Mouse (Mus musculus): ENCODE results near the gene Hkdc1. TPM values are rescaled to one million over a fixed set of nuclear protein-coding genes. Genes with fewer than 3 reads are reported as not detected.

The Hkdc1 gene
- polyA plus RNA-seq, 1 experiment from 2014 or later, result 4.4 TPM

DNA sequence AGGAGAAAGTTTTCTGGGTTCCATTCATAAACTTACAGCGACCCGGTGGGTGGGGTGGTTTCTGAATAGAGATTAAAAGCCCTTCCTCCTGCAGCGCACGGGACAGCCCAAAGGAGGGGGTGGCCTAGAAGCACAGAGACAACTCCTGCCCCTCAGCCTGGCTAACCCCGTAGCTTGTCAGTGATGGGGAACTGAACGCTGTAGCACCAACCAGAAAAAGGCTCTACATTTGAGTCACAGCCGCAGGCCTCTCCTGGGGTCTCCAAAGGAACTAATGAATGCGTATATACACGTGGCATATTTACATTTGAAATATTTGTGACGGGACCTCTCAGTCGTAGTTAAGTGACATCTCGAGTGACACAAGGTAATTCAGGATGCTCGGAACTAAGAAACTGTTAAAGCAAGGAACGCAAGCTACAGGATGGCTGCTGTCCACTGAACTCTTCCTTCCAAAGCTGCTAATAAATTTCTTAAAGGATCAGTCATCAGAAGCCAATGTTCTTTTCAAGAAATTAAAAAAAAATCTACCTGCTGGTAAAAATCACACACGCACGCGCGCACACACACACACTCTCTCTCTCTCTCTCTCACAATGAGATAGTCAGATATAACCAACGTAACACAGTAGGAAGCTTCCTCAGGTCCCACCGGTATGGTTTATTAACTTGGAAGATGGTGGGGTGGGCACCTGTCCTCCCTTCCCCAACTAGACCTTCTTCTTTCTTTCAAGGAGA is 87.4 kb downstream of the Hkdc1 start:
- H3K4me2 ChIP-seq (ENCODE audit: low read depth, low read length), result no peak overlapping the region
- H3K36me3 ChIP-seq (ENCODE audit: control insufficient read depth, insufficient read depth, low read length), result no peaks in the 10 kb centered on the region
- H3K9ac ChIP-seq (ENCODE audit: low read length), result no peak overlapping the region
- WGBS, result 53% methylated on average over 20 of the region's 20 CpGs
- no peak overlapping the region for H3K27ac ChIP-seq (ENCODE audit: low read length)
- no peaks in the 10 kb centered on the region for H3K9me3 ChIP-seq (ENCODE audit: control insufficient read depth, low read length)
- no peak for ATAC-seq (ENCODE audit: low read depth)
- H3K4me3 ChIP-seq (ENCODE audit: low read length), result no peak overlapping the region
- peaks cover 36% of the 10 kb centered on the region for H3K4me1 ChIP-seq (replicated peaks; ENCODE audit: control insufficient read depth, insufficient read depth, low read length)
- H3K27me3 ChIP-seq (ENCODE audit: control insufficient read depth, insufficient read depth, low read depth, low read length), result no peaks in the 10 kb centered on the region

DNA sequence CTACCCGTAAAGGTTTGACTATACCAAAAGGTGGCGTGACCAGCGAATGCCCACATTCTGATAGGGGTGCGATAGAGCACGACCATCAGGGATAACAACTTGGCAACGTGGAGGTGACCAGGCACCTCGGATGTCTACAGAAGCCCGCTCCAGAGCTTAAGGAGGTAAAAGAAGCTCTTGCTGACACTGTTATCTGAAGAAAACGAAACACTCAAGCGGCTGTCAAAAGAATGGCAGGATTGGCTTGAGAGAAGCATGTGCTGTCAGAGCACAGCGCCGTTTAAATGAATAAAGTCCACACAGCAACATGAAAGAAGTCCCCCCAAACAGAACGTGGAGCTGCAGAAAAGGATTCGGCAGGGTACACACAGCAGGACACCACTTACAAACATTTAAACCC is 89.0 kb downstream of the Hkdc1 start:
- WGBS, result 61% methylated on average over 14 of the region's 14 CpGs
- H3K27me3 ChIP-seq (ENCODE audit: control insufficient read depth, insufficient read depth, low read depth, low read length), result no peaks in the 10 kb centered on the region
- ATAC-seq (ENCODE audit: low read depth), result no peak
- no peaks in the 10 kb centered on the region for H3K36me3 ChIP-seq (ENCODE audit: control insufficient read depth, insufficient read depth, low read length)
- H3K9me3 ChIP-seq (ENCODE audit: control insufficient read depth, low read length), result no peaks in the 10 kb centered on the region
- no peak overlapping the region for H3K27ac ChIP-seq (ENCODE audit: low read length)
- no peak overlapping the region for H3K9ac ChIP-seq (ENCODE audit: low read length)
- peaks cover 23% of the 10 kb centered on the region for H3K4me1 ChIP-seq (replicated peaks; ENCODE audit: control insufficient read depth, insufficient read depth, low read length)
- no peak overlapping the region for H3K4me2 ChIP-seq (ENCODE audit: low read depth, low read length)
- no peak overlapping the region for H3K4me3 ChIP-seq (ENCODE audit: low read length)

Other genes starting within 250 kb of the Hkdc1 start
- gene Tspan15, start 191.2 kb downstream of the Hkdc1 start, polyA plus RNA-seq (2015; fragmentation: Nextera tagmentation; extraction: Ambion mirVana), result 96.1 and 116 TPM in 2 replicates
- gene Tacr2, start 170.1 kb downstream of the Hkdc1 start, polyA plus RNA-seq (2015; fragmentation: Nextera tagmentation; extraction: Ambion mirVana), result 0.72 and 0.87 TPM in 2 replicates
- gene Hk1, start 42.6 kb downstream of the Hkdc1 start, polyA plus RNA-seq (2015; fragmentation: Nextera tagmentation; extraction: Ambion mirVana), result 39.3 and 46.0 TPM in 2 replicates
- 0.50 and 0.55 TPM in 2 replicates for gene 4930507D05Rik, start 27.0 kb upstream of the Hkdc1 start, polyA plus RNA-seq (2015; fragmentation: Nextera tagmentation; extraction: Ambion mirVana)
- gene Supv3l1, start 27.2 kb upstream of the Hkdc1 start, polyA plus RNA-seq (2015; fragmentation: Nextera tagmentation; extraction: Ambion mirVana), result 22.2 and 24.2 TPM in 2 replicates
- 81.6 and 86.1 TPM in 2 replicates for gene Vps26a, start 64.3 kb upstream of the Hkdc1 start, polyA plus RNA-seq (2015; fragmentation: Nextera tagmentation; extraction: Ambion mirVana)
- 52.4 and 54.1 TPM in 2 replicates for gene Srgn, start 105.0 kb upstream of the Hkdc1 start, polyA plus RNA-seq (2015; fragmentation: Nextera tagmentation; extraction: Ambion mirVana)
- 32.1 and 34.8 TPM in 2 replicates for gene Kif1bp, start 156.0 kb upstream of the Hkdc1 start, polyA plus RNA-seq (2015; fragmentation: Nextera tagmentation; extraction: Ambion mirVana)
- 14.2 and 17.4 TPM in 2 replicates for gene Ddx21, start 179.8 kb upstream of the Hkdc1 start, polyA plus RNA-seq (2015; fragmentation: Nextera tagmentation; extraction: Ambion mirVana)
- gene Ddx50, start 228.7 kb upstream of the Hkdc1 start, polyA plus RNA-seq (2015; fragmentation: Nextera tagmentation; extraction: Ambion mirVana), result 115 and 120 TPM in 2 replicates

Data from lung, embryonic 16.5 days (tissue).